Mouse (Mus musculus): ENCODE results near the gene Trdmt1. TPM values are rescaled to one million over a fixed set of nuclear protein-coding genes. Genes with fewer than 3 reads are reported as not detected.

Trdmt1 gene
- 36.1 TPM for polyA plus RNA-seq (2014; fragmentation: Illumina TruSeq; extraction: RNeasy Lipid Tissue Mini Kit (QIAGEN cat#74804); ENCODE audit: low read depth, low replicate concordance)

DNA sequence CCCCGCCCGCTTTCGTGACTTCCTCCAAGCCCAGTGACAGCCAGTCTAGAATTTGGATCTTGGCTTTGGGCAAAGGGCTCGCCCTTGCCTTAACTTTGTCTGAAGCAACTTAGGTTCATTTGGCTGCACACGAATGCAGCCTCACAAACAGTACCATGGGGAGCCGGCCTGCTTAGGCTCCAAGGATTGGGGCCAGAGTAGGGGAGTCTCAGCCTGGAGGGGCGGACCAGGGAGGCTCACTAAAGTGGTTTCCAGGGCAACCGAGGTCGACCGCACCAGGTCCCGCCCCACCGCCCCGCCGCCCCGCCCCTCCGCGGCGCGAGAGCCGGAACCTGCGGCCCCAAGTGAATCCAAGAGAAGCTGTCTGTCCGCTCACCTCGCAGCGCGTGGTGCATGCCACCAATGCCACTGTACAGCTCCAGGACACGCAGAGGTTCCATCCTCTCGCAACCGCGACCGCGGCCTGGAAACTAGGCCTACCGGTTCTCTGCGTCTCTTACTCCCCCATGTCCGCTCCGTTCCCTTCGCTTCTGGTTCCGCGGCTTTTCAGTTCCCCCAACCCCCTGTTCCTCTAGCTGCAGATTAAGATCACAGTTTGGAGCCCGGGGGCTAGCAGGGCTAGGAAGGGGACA, at the start of gene Trdmt1:
Trdmt1 (minus strand) TSS at position 476 of the 632 bp plus-strand sequence.

DNA sequence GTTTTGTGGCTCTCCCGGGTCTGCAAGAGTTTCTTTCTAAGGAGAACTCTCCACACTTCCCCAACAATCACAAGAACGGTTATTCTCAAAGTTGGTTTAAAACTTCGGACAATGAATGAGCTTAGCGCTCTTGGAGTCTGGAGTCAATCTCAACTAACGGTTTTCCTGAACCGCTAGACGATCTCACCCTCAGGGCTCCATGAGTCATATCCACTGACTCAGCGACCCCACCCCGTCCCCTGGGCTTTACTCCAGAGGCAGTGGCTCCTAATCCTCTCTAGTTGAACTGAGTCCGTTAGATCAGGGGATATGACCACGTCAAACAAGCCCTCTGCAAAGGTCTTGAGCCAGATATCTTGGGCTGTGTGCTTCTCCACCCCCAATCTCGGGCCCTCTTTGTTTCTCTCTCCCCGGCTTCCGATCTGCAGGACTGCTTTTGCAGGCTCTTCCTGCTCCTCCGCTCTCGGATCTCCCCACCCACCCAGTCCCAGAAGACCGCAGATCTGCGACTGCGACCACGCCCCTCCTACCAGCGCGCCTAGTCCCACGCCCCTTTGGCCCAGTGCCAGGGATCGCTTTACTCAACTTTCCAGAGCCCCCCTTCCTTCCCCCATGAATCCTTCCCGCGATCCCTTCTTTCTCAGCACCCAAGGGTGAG, 29.1 kb upstream of the Trdmt1 start, which contains the start of gene Vim:
Vim (plus strand) TSS at position 520 of the 658 bp plus-strand sequence.

DNA sequence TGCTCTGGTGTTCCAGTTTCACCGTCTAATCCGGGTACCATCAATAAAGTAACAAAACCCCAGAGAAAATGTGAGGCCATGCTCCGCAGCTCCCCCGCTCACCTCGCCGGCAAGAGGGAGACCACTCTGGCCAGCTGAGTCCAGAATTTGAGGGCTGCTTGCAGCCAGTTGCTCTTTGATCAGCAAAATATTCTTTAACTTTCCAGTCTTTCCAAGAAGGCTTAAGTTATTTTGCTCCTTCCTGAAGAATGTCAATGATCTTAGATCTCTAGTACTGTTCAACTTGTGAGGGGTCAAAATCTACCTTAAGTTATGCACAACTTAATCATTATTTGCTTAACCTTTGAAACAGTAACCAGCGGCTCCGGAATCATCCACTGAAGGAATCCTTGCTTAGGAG, 52.7 kb downstream of the Trdmt1 start, which contains the start of gene Cubn:
Cubn (minus strand) TSS at position 80 of the 400 bp plus-strand sequence.

Other genes starting within 250 kb of the Trdmt1 start
- gene Cubn, start 52.9 kb downstream of the Trdmt1 start, polyA plus RNA-seq (2014; fragmentation: Illumina TruSeq; extraction: RNeasy Lipid Tissue Mini Kit (QIAGEN cat#74804); ENCODE audit: low read depth, low replicate concordance), result 209 TPM
- 33.5 TPM for gene Vim, start 29.3 kb upstream of the Trdmt1 start, polyA plus RNA-seq (2014; fragmentation: Illumina TruSeq; extraction: RNeasy Lipid Tissue Mini Kit (QIAGEN cat#74804); ENCODE audit: low read depth, low replicate concordance)
- 50.5 TPM for gene St8sia6, start 249.4 kb upstream of the Trdmt1 start, polyA plus RNA-seq (2014; fragmentation: Illumina TruSeq; extraction: RNeasy Lipid Tissue Mini Kit (QIAGEN cat#74804); ENCODE audit: low read depth, low replicate concordance)